Comparison of ENCODE assay signal across 26 mouse cellular contexts in the genomic region with DNA sequence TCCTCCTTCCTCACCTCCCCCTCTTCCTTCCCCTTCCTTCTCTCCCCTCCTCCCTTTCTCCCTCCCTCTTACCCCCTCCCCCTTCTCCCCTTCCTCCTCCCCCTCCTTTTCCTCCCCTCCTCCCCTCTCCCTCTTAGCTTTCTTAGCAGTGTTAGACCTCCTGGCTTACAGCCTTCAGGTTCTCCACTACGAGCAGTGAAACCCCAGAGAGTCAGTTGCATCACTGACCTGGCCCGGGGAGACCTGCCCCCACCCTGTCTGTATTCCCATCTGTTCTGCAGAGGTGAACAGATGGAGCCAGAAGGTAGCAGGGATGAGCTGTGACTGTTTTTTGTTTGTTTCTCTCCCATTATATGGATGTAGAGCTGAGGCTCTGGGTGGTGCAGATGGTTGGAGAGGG.
"Had no signal": no experiment of that assay in that cellular context is flagged by ENCODE, and none has a peak within 500 bp of the region (broad histone marks: within the 10 kb centered on the region; RNA-seq: fewer than 3 reads in every experiment).

No protein-coding gene starts in this region.

- H3K4me3 ChIP-seq: heart, embryonic 10.5 days; heart, embryonic 12.5 days; heart, embryonic 15.5 days; hindbrain, embryonic 10.5 days; hindbrain, embryonic 12.5 days; intestine, embryonic 15.5 days; layer of hippocampus, adult 2 months; left cerebral cortex, adult 2 months; limb, embryonic 10.5 days; limb, embryonic 12.5 days; liver, embryonic 13.5 days; liver, embryonic 15.5 days had no signal

- DNase-seq: gastrocnemius, postnatal 14 days; heart, adult 18-20 months; heart, postnatal 4 days; kidney, adult 18-20 months; kidney, adult 8-10 months; kidney, postnatal 10 days; kidney, postnatal 25 days; kidney, postnatal 4 days; liver; liver, embryonic 13.5 days had no signal

- H3K4me2 ChIP-seq: heart, embryonic 12.5 days; heart, embryonic 15.5 days; hindbrain, embryonic 12.5 days; hindbrain, embryonic 14.5 days; intestine, embryonic 15.5 days; limb, embryonic 12.5 days; liver, embryonic 11.5 days; liver, embryonic 13.5 days; liver, embryonic 15.5 days had no signal

- ATAC-seq: hindbrain, embryonic 16.5 days; inflammation-experienced regulatory T-cells, adult 6 months; intestine, embryonic 15.5 days; intestine, postnatal 0 days had no signal

- H3K4me1 ChIP-seq: intestine, embryonic 15.5 days; liver, embryonic 13.5 days; liver, embryonic 15.5 days had no signal

- H3K27ac ChIP-seq: hindbrain, embryonic 10.5 days; hindbrain, embryonic 12.5 days; hindbrain, embryonic 14.5 days; intestine, embryonic 15.5 days; layer of hippocampus, adult 2 months; left cerebral cortex, adult 2 months; limb, embryonic 10.5 days; limb, embryonic 12.5 days; liver, embryonic 13.5 days; liver, embryonic 15.5 days had no signal

- H3K36me3 ChIP-seq: heart, embryonic 10.5 days; heart, embryonic 12.5 days; heart, embryonic 15.5 days; hindbrain, embryonic 10.5 days; hindbrain, embryonic 12.5 days; intestine, embryonic 15.5 days; limb, embryonic 10.5 days; limb, embryonic 12.5 days; liver, embryonic 13.5 days; liver, embryonic 15.5 days had no signal

- H3K9ac ChIP-seq: heart, embryonic 12.5 days; heart, embryonic 15.5 days; hindbrain, embryonic 12.5 days; hindbrain, embryonic 14.5 days; intestine, embryonic 15.5 days; limb, embryonic 12.5 days; liver, embryonic 13.5 days; liver, embryonic 15.5 days had no signal

- H3K9me3 ChIP-seq: heart, embryonic 10.5 days; heart, embryonic 12.5 days; heart, embryonic 15.5 days; hindbrain, embryonic 10.5 days; hindbrain, embryonic 12.5 days; intestine, embryonic 15.5 days; limb, embryonic 10.5 days; limb, embryonic 12.5 days; liver, embryonic 13.5 days; liver, embryonic 15.5 days had no signal
